Mouse (Mus musculus): ENCODE measurements around the gene Tcp11l2. TPM values are rescaled to one million over a fixed set of nuclear protein-coding genes. Genes with fewer than 3 reads are reported as not detected.

Gene Tcp11l2
- polyA plus RNA-seq, 1 experiment: 34.6 TPM

- Histone ChIP-seq H3K27me3 (ENCODE audit: control insufficient read depth, insufficient read depth, low read length) (no peaks in the 10 kb centered on the region), H3K4me1 (ENCODE audit: control insufficient read depth, insufficient read depth, low read length) (no peaks in the 10 kb centered on the region; the same call in 1 of the 2 replicates), H3K27ac (ENCODE audit: insufficient read depth, low read length) (no peak overlapping the region), H3K4me3 (replicated peaks; ENCODE audit: insufficient read depth, low read depth, low read length) (no peak overlapping the region)
- DNase-seq: no peak
- TF ChIP-seq POLR2A (IDR thresholded peaks at IDR 0.05; ENCODE audit: borderline replicate concordance, insufficient read depth, low read length) (no peak), CTCF (IDR thresholded peaks at IDR 0.05; ENCODE audit: borderline replicate concordance, insufficient read depth, low read depth, low read length) (no peak)
- WGBS: 53% methylated on average over 14 of the region's 14 CpGs
Measured at GRCm38 (mm10) chr10:84590956-84591355, 14.5 kb downstream of the Tcp11l2 start.

- Histone ChIP-seq H3K27ac (ENCODE audit: insufficient read depth, low read length) (no peak overlapping the region), H3K27me3 (ENCODE audit: control insufficient read depth, insufficient read depth, low read length) (no peaks in the 10 kb centered on the region), H3K4me3 (replicated peaks; ENCODE audit: insufficient read depth, low read depth, low read length) (no peak overlapping the region), H3K4me1 (ENCODE audit: control insufficient read depth, insufficient read depth, low read length) (peaks cover 4% of the 10 kb centered on the region; the same call in 1 of the 2 replicates)
- DNase-seq: no peak
- TF ChIP-seq CTCF (IDR thresholded peaks at IDR 0.05; ENCODE audit: borderline replicate concordance, insufficient read depth, low read depth, low read length) (no peak), POLR2A (IDR thresholded peaks at IDR 0.05; ENCODE audit: borderline replicate concordance, insufficient read depth, low read length) (no peak)
- 85% methylated on average over 2 of the region's 2 CpGs for WGBS
Measured at GRCm38 (mm10) chr10:84591640-84592148, 15.3 kb downstream of the Tcp11l2 start.

- 39% methylated on average over 3 of the region's 3 CpGs for WGBS
- Histone ChIP-seq H3K4me1 (ENCODE audit: control insufficient read depth, insufficient read depth, low read length) (peaks cover 11% of the 10 kb centered on the region; the same call in 1 of the 2 replicates), H3K27me3 (ENCODE audit: control insufficient read depth, insufficient read depth, low read length) (no peaks in the 10 kb centered on the region)
Measured at GRCm38 (mm10) chr10:84592745-84593144, 16.3 kb downstream of the Tcp11l2 start.

GRCm38 (mm10) chr10:84597127-84597785 is 20.8 kb downstream of the Tcp11l2 start:
- WGBS: 16% methylated on average over 3 of the region's 3 CpGs
- Histone ChIP-seq H3K27me3 (ENCODE audit: control insufficient read depth, insufficient read depth, low read length) (no peaks in the 10 kb centered on the region), H3K4me1 (ENCODE audit: control insufficient read depth, insufficient read depth, low read length) (peaks cover 11% of the 10 kb centered on the region; the same call in 1 of the 2 replicates), H3K27ac (ENCODE audit: insufficient read depth, low read length) (peak overlapping the region; percentile 47; the same call in 1 of the 2 replicates), H3K4me3 (replicated peaks; ENCODE audit: insufficient read depth, low read depth, low read length) (no peak overlapping the region)
- peak in 1 of 2 experiments; percentile 42 for DNase-seq
- TF ChIP-seq CTCF (IDR thresholded peaks at IDR 0.05; ENCODE audit: borderline replicate concordance, insufficient read depth, low read depth, low read length) (no peak), POLR2A (IDR thresholded peaks at IDR 0.05; ENCODE audit: borderline replicate concordance, insufficient read depth, low read length) (no peak)

More at GRCm38 (mm10) chr10:84592745-84593144, 16.3 kb downstream of the Tcp11l2 start:
- TF ChIP-seq POLR2A (IDR thresholded peaks at IDR 0.05; ENCODE audit: borderline replicate concordance, insufficient read depth, low read length) (no peak), CTCF (IDR thresholded peaks at IDR 0.05; ENCODE audit: borderline replicate concordance, insufficient read depth, low read depth, low read length) (no peak)
- H3K4me3 ChIP-seq (replicated peaks; ENCODE audit: insufficient read depth, low read depth, low read length): no peak overlapping the region
- no peak for DNase-seq
- no peak overlapping the region for H3K27ac ChIP-seq (ENCODE audit: insufficient read depth, low read length)

- no peak for DNase-seq
- TF ChIP-seq CTCF (IDR thresholded peaks at IDR 0.05; ENCODE audit: borderline replicate concordance, insufficient read depth, low read depth, low read length) (no peak), POLR2A (IDR thresholded peaks at IDR 0.05; ENCODE audit: borderline replicate concordance, insufficient read depth, low read length) (no peak)
- H3K27me3 ChIP-seq (ENCODE audit: control insufficient read depth, insufficient read depth, low read length): no peaks in the 10 kb centered on the region
- no peak overlapping the region for H3K4me3 ChIP-seq (replicated peaks; ENCODE audit: insufficient read depth, low read depth, low read length)
- H3K27ac ChIP-seq (ENCODE audit: insufficient read depth, low read length): no peak overlapping the region
- peaks cover 11% of the 10 kb centered on the region; the same call in 1 of the 2 replicates for H3K4me1 ChIP-seq (ENCODE audit: control insufficient read depth, insufficient read depth, low read length)
- WGBS: 79% methylated on average over 1 of the region's 1 CpGs
Measured at GRCm38 (mm10) chr10:84598172-84598571, 21.7 kb downstream of the Tcp11l2 start.

- H3K4me3 ChIP-seq (replicated peaks; ENCODE audit: insufficient read depth, low read depth, low read length): no peak overlapping the region
- no peak for DNase-seq
- WGBS: 63% methylated on average over 6 of the region's 6 CpGs
- peaks cover 11% of the 10 kb centered on the region; the same call in 1 of the 2 replicates for H3K4me1 ChIP-seq (ENCODE audit: control insufficient read depth, insufficient read depth, low read length)
- H3K27ac ChIP-seq (ENCODE audit: insufficient read depth, low read length): no peak overlapping the region
- TF ChIP-seq POLR2A (IDR thresholded peaks at IDR 0.05; ENCODE audit: borderline replicate concordance, insufficient read depth, low read length) (no peak), CTCF (IDR thresholded peaks at IDR 0.05; ENCODE audit: borderline replicate concordance, insufficient read depth, low read depth, low read length) (no peak)
- no peaks in the 10 kb centered on the region for H3K27me3 ChIP-seq (ENCODE audit: control insufficient read depth, insufficient read depth, low read length)
Measured at GRCm38 (mm10) chr10:84600136-84600535, 23.7 kb downstream of the Tcp11l2 start.

- no peak for DNase-seq
- H3K4me1 ChIP-seq (ENCODE audit: control insufficient read depth, insufficient read depth, low read length): no peaks in the 10 kb centered on the region
- no peak overlapping the region for H3K27ac ChIP-seq (ENCODE audit: insufficient read depth, low read length)
- 82% methylated on average over 1 of the region's 1 CpGs for WGBS
- H3K4me3 ChIP-seq (replicated peaks; ENCODE audit: insufficient read depth, low read depth, low read length): no peak overlapping the region
- TF ChIP-seq POLR2A (IDR thresholded peaks at IDR 0.05; ENCODE audit: borderline replicate concordance, insufficient read depth, low read length) (no peak), CTCF (IDR thresholded peaks at IDR 0.05; ENCODE audit: borderline replicate concordance, insufficient read depth, low read depth, low read length) (no peak)
- no peaks in the 10 kb centered on the region for H3K27me3 ChIP-seq (ENCODE audit: control insufficient read depth, insufficient read depth, low read length)
Measured at GRCm38 (mm10) chr10:84604335-84604734, 27.9 kb downstream of the Tcp11l2 start.

- no peak for TF ChIP-seq POLR2A (IDR thresholded peaks at IDR 0.05; ENCODE audit: borderline replicate concordance, insufficient read depth, low read length)
- TF ChIP-seq CTCF (IDR thresholded peaks at IDR 0.05; ENCODE audit: borderline replicate concordance, insufficient read depth, low read depth, low read length): no peak
- 81% methylated on average over 3 of the region's 3 CpGs for WGBS
- no peak for DNase-seq
- H3K4me1 ChIP-seq (ENCODE audit: control insufficient read depth, insufficient read depth, low read length): no peaks in the 10 kb centered on the region
- no peak overlapping the region for H3K27ac ChIP-seq (ENCODE audit: insufficient read depth, low read length)
- H3K4me3 ChIP-seq (replicated peaks; ENCODE audit: insufficient read depth, low read depth, low read length): no peak overlapping the region
- no peaks in the 10 kb centered on the region for H3K27me3 ChIP-seq (ENCODE audit: control insufficient read depth, insufficient read depth, low read length)
Measured at GRCm38 (mm10) chr10:84608361-84608760, 31.9 kb downstream of the Tcp11l2 start.
